Mouse (Mus musculus): ENCODE measurements around the gene Sel1l3. TPM values are rescaled to one million over a fixed set of nuclear protein-coding genes. Genes with fewer than 3 reads are reported as not detected.

Sel1l3 gene
- total RNA-seq, 2 experiments from 2014 or later, result 64.7 to 76.9 TPM

DNA sequence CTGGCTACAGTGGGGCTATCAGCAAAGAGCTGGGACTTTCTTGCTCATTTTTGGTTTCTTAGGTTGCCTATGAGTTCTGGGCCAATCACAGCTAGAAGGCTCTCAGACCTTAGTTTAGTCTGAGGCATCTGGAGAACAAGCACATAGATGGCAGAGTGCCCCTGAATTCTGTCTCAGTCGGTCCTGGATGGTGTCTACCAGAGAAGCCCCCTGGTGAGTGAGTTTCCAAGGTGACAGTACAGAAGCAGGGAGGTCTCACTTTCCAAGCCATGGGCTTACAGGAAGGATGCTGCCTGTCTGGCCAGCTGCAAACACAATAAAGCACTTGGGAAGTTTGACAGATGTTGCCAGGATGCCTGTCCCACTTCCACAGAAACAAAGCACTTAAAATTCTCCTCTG is 1.1 kb upstream of the Sel1l3 start:
- intact Hi-C loops (cut with DNase I), result loop anchor here (2.0 to 5.0 kb wide), 2 partner anchors 38 to 46 kb away; no protein-coding TSS in a partner anchor

DNA sequence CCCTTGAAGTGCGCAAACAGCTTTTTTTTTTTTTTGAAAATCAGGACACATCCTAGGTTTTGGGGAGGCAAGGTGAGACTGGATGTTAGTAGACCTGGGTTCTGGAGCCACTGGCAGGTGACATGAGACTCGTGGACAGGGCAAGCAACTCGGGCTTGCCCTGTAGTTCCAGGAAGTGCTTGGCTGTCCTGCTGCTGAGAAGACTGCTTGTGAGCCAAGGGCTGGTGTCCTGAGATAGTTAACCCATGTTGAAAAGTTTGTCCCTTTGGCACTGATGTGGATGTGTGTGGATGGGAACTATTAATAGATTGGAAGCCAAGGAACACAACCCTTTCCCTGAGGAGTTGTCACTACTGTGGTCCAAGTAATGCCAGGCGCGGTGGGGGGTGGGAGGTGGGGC is 635 bp upstream of the Sel1l3 start:
- intact Hi-C loops (cut with DNase I), result loop anchor here (2.0 kb wide), 1 partner anchor 46 kb away; no protein-coding TSS in a partner anchor
- peak in 1 of 2 experiments; percentile 33 for DNase-seq

More for the DNA sequence above, 1.1 kb upstream of the Sel1l3 start:
- DNase-seq, result no peak

DNA sequence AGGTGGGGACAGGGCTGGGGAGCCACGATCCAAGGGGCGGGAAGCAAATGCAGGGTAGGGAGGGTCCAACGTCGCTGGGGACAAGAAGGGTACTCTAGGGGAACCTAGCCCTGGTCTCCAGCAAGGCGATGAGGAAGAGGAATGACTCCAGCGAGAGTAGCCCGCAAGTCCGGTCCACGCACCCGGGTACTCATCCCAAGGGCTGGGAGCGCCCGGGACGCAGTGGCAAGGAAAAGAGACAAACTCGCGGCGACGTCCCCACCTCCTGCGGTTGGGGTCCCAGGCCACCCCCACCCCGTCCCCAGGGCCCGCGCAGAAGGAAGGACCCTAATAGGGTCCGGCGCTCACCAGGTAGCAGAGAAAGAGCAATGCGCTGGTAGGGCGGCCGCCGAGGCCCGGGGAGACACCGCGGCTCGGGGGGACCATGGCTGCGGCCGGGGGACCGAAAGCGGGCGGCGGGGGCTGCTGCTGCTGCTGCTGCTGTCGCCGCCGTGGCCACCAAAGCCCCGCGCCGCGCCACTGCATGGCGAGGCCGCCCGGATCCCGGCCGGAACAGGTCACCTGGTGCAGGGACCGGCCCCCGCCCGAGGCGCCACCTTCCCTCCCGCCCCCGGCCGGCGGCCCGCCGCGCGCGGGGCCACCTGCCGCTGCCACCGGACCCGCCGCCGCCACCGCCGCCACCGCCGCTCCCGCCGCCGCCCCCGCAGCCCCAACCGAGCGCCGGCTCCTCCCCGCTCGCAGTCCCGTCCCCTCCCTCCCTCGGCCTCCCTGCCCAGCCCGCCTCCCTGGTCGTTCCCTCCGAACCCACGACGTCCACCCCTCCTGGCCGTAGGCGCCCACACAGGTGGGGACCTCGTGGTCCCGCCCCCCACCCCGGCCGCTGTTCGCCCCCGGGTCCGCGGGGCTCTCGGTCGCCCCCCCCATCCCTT is 681 bp downstream of the Sel1l3 start:
- intact Hi-C loops (cut with DNase I), result no loop called here
- peak in 1 of 2 experiments; percentile 15 for DNase-seq

DNA sequence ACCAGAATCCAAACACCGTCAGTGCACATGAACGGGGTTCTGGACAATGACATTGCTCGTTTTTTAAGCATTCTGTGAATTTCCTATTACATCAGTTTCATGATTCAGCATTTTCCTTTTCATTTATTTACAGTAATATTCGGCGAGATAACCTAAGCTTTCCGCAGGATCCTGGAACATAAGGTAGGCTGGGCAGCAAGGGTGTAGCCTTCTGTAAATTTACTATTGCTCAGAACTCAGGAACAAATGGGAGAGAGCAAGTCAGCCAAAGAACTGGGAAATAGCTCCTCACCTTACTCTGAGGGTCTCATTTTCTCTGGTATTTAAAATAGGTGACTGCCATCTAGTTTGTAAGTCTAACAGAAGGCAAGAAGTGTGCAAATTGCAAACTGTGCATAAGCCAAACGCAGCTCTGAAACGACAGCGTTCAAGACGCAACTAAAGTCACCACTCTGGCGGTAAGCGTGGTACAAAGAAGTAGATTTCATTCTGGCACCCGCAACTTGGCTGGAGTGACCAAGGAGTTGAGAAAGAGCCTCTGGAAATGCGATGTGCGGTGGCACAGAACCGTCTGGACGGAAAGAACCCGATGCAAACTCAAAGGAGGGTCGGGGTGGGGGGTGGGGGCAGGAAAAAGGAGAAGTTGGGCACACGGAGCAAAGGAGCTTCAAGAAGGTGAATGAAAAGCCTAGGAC is 1.5 kb downstream of the Sel1l3 start:
- intact Hi-C loops (cut with DNase I), result no loop called here
- no peak for DNase-seq

DNA sequence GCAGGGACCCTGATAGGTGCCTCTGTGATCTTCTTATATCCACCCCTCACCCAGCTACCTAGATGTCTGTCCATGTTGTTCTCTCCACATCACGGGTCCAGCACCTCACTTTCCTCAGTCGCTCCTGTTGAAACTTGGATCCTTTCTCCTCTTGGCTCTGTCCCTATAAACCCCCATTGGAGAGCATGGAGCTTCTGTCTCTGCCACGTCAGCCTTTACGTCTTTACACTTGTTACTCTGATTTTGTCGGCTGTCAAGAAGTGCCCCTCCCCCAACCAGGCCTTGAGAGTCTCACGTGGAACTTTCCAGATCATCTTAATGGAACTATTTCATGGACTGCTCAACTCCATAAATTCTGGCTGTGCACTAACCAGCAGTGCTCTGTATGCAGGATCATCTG is 2.5 kb downstream of the Sel1l3 start:
- intact Hi-C loops (cut with DNase I), result no loop called here
- DNase-seq, result no peak

DNA sequence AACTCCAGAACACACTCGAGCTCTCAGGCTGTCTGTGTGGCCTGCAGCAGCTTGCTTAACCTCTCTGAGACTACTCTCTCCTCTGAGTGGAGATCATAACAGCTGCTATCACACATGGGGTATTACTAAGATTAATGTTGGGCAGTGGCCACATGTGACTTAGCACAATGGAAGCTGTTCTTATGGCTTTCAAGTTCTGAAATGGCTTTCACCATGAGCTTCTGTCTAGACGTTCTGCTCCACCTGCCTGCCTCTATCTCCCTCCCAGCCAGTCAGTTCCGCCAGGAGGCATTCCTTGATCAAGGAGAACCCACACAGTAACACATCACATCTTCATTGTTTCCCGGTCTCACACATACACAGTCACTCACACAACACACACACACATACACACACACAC is 3.2 kb downstream of the Sel1l3 start:
- intact Hi-C loops (cut with DNase I), result no loop called here
- DNase-seq, result no peak

DNA sequence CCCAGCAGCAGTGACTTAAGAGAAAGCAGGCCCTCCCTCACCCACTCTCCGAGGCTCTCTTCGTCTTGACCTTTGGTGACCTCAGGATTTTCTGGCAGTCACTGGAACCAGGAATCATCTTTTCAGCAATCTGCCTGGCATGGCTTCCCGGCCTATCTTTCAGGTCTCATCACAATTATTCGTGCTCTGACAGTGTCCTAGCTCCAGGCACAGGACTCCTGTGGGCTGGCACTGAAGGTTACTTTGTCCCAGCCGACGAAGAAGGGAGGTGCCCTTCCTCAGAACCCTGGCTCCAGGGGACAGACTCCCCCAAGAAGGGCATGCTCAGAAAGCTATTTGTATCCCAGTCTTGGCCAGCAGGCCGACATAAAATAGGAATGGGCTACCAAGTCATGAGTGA is 4.0 kb downstream of the Sel1l3 start:
- intact Hi-C loops (cut with DNase I), result no loop called here
- DNase-seq, result no peak

DNA sequence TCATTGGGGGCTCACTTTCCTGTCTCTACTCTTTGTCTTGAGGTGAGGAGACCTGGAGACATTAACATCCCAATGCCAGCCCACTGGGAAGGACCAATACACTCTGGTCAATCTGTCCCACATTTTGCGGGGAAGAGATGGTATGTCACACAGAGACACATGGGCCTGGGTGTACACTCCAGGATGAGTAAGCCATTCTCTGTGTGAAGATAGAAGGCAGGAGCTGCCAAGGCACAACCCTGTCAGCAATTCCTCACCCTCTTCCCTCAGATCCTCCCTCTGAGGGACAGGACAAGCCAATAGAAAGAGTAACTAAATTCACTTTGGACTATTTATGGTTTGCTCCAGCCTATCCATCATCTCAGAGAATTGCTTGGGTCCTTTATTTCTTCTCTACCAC is 5.0 kb downstream of the Sel1l3 start:
- no peak for DNase-seq
- intact Hi-C loops (cut with DNase I), result no loop called here

DNA sequence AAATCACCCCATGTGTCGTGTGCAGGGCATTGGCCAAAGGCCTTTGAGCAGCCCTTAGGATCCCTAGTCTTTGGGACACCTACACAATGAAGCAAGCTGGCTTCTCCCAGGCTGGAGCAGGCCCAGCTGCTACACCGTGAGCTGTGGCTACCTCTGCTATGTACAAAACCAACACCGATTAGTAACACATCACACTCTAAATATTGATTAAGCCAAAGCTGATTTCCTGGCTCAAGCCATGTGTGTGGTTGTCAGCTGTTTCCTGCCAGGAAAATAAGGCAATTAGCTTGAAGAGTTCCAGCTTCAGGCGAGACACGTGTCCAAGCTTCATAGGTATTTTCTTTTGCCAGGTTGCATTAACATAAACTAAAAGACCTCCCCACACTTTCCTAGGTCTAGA is 7.2 kb downstream of the Sel1l3 start:
- intact Hi-C loops (cut with DNase I), result no loop called here
- no peak for DNase-seq

DNA sequence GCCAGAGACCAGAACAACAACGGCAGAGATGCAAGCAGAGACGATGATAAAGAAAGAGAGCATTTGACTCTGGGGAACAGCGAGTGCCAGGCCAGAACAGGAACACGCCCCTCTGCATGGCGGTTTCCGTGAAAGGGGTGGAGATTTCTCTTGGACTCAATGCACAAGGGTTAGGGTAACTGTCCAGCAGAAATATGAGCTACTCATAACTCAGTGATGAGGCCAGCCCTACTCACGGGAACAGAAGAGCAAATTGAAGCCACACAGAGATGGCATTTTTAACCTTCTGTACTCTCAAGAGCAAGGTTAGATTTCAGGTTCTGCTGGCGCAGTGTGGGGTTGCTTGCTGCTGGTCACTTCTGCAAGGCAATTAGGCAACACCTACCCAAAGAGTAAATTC is 11.0 kb downstream of the Sel1l3 start:
- intact Hi-C loops (cut with DNase I), result no loop called here
- peak in 1 of 2 experiments; percentile 26 for DNase-seq

DNA sequence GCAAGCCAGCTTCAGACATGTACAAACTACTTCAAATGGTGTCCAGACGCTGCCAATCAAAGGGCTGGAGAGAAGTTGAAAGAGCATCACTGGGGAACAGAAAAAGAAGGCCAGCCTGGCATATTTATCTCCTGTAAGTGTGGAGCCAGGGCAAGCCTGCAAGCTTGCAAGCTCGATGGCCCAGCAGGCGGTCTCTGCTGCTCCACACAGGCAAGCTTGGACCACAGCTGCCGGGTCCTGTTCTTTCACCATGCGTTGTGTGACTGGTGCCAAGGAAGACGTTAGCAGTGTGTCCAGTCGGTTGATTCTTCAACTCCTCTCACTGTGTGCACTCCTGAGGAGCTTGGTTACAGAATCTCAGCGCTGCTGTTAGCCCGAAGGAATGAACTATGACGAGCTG is 12.9 kb downstream of the Sel1l3 start:
- intact Hi-C loops (cut with DNase I), result no loop called here
- no peak for DNase-seq

DNA sequence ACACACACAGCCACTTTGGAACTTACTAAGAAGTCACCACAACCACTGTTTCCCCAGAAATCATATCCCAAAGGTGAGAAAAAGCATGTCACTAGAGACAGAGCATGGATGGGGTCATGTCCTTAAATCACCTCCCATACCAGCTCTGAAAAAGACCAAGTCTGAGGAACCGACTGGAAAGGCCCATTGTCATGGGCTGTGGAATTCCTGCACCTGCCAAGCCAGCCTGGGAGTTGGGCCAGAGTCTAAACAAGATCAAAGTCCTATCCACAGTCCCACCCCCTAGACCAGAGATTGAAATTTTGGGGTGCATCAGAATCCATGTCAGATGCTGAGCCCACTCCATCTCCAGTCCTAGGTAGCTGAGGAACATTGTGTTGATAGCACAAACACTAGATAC is 15.3 kb downstream of the Sel1l3 start:
- intact Hi-C loops (cut with DNase I), result no loop called here
- no peak for DNase-seq

DNA sequence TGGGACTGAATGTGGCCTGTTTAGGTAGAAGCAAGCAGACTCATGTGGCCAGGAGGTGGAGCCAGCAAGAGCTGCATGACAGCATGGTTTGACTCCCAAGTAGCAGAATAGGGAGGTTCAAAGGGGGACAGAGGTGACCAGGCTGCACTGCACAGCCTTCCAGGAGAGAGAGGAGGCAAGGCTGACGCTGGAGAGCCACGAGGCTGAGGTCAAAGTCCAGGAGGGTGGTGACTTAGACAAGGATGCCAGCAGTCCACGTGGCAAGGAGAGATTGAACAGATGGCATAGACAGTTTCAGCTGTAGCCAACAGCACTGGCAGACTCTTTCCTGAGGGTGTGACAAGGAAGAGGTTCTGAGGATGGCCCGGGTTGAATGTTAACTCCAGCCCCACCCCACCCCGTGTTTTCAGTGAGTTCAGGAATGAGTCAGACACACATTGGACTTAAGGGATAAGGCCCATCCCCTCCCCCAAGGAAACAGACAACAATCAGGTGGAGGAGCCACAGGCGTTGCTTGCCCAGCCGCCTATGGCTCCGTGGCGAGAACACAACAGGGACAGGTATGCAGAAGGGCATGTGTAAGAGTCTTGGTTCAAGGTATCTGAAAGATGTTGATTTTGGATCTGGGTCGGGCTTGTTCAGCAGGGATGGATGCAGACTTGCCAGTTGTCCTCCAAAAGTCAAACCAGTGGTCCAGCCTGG is 17.2 kb downstream of the Sel1l3 start:
- no peak for DNase-seq
- intact Hi-C loops (cut with DNase I), result no loop called here

DNA sequence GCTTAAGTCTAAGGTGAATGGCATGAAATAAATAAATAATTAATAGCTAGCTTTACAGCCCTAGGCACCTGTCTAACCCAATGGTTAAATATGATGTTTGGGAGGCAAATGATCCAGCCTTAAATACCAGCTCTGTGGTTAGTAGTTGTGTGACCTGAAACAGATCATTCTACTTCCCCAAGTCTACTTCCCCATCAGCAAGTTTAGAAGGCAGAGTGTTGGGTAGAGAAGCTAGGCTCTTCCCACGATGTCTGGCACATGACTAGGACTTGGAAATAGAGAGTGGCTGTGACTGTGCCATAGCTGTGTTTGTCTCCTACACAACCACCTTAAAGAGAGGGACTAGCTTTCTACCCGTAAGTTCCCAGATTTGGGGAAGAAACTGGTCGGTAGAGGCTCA is 18.9 kb downstream of the Sel1l3 start:
- no peak for DNase-seq
- intact Hi-C loops (cut with DNase I), result no loop called here

DNA sequence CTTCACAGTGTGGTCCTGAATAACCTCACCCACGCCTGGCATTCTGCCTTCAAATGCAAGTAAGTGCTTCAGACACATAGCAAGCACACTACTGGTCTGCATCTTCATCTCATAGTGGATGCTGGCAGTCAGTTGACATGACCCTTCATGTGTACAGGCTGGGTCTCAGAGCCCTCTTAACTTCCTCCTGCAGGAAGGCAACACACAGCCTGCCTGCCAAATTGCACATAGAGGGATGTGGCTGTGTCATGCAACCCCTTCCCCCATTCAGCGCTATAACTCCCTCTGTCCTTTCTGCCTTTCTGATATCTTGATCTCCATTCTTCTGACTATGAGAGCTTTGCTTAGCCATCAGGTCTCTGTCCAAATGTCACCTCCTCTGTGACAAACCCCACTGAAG is 19.3 kb downstream of the Sel1l3 start:
- intact Hi-C loops (cut with DNase I), result no loop called here
- DNase-seq, result no peak

DNA sequence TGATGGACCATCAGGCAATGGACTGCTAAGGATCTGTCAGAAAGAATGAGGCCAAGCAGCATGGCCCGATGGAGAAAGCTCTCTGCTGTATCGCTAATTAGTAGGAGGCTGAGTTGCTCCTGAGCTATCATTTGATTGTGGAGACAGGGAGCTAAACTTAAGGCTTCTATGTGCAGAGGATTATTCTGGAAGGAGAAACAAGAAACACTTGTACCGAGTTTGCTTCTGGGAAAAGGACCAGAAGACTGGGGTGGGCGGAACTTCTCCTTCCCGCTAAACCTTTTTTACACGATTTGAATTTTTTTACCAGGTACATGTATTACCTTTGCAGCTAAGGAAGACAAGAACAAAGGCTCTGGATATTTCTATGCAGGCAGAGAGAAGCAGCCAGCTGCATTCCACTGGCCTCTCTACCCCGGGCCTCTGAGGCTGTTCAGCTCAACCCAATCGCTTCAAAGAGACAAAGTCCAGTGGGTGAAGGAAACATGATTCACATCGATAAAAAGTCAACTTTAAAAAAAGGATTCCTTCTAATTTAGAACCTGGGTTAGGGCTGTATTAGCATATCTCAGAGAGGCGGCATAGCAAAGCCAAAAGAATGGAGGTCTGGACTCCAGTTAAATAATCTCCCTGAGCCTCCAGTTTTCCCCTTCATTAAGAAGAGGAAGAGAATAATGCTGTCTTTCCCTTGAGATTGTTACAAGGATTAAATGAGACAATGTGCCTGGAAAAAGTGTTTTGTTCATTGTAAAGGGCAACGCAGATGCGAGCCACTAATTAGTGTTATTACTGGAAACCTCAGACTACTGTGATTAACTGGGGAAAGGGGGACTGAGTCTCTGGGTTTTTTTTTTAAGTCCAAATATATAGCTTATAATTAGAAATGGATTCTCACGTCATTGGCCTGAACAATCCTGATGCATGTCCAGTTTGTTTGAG is 20.4 kb downstream of the Sel1l3 start:
- intact Hi-C loops (cut with DNase I), result no loop called here
- DNase-seq, result no peak

DNA sequence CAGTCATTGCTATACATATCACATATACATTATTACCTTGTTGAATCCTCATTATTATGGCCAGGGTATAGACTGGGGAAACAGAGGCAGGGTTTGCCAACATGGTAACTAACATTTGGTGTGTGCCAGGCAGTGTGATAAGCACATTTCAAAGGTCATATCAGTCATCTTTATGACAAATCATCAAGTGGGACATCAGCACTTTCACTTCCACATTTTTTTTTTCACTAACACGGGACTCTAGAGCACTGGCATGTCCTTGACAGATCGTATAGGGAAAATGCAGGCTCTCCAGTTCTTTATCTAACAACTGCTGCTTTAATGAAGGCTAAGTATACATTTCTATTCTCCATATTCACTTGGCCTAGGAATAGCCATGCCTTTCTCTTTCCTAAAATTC is 25.1 kb downstream of the Sel1l3 start:
- DNase-seq, result no peak
- intact Hi-C loops (cut with DNase I), result no loop called here

DNA sequence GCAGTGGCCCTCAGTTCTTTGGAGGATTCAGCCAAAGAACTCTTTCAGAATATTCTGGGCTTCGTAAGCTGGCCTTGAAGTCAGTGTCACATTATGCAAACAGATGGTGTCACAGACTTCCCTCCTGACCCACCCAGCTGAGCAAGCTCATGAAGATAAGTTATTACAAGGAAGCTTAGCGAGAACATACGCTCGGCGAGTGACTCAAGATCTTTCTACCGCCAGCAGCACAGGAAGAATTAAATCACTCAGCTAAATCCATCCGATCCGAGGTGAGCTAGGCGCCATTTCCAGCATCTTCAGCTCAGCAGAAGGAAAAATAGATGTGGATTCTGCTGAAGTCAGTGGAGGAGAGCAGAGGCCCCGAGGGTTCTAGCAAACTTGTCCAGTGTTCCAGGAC is 26.5 kb downstream of the Sel1l3 start:
- intact Hi-C loops (cut with DNase I), result no loop called here
- DNase-seq, result no peak

DNA sequence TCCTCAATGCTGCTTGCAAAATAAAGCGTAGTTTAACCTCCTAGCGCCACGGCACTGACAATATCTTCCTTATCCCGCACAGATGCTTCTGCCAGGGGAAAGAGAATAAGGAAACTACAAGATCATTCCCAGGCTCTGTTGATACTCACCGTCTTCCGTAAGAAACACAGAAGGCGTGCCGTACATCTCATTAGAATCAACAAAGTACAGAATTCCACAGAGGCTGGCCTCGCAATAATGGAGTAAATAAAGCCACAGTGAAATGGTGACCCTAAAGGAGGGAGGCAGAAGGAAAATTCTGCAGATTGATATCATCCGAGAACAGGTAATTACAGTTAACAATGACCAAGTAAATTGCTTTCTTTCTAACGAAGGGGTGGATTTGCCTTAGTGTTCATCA is 27.9 kb downstream of the Sel1l3 start:
- no peak for DNase-seq
- intact Hi-C loops (cut with DNase I), result no loop called here

DNA sequence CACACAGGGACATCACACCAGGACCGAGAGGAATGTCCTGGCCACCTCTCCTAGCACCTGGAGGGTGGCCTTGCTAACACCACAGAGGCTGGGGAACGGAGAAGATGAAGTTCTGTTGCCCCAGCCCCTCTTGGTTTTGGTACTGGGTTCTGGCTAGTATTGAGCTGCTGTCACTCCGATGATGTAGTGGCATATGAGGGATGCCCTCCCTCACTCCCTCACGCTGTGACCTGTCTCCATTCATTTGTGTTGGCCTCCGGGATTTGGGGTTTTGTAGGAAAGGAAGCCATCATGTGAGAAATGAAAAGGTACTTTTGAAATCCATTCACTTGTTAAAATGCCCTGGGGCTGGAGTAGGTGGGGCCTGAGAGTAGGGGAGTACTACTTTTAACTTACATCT is 33.8 kb downstream of the Sel1l3 start:
- intact Hi-C loops (cut with DNase I), result no loop called here
- no peak for DNase-seq
